Mouse (Mus musculus): ENCODE results near the gene Pde4c.

- no peak for TF ChIP-seq CTCF (IDR thresholded peaks at IDR 0.05; ENCODE audit: control insufficient read depth, insufficient read depth, insufficient replicate concordance, low read depth, low read length)
- no peak for TF ChIP-seq POLR2A (IDR thresholded peaks at IDR 0.05; ENCODE audit: control insufficient read depth, low read depth, low read length)
Observed at GRCm38 (mm10) chr8:70691230-70691629, 32.3 kb upstream of the Pde4c start.
